Mouse (Mus musculus) adrenal gland, adult 8-10 months (tissue): ENCODE results near the gene Lrrtm1. TPM values are rescaled to one million over a fixed set of nuclear protein-coding genes. Genes with fewer than 3 reads are reported as not detected.
A peak's percentile ranks its signal among the peaks of the same experiment; 100 is the strongest.

ENCODE experiments used
- DNase-seq: peaks from one replicate; pipeline ENCODE4 v3.0.0; 2022
- total RNA-seq, 4 experiments: library from RNA; stranded (reverse); gene quantifications; 2 replicates each; pipeline ENCODE4 v1.2.4; 2022

The Lrrtm1 gene
- under 1 TPM; 0.48 to 0.77 (median 0.58) TPM for total RNA-seq

DNA sequence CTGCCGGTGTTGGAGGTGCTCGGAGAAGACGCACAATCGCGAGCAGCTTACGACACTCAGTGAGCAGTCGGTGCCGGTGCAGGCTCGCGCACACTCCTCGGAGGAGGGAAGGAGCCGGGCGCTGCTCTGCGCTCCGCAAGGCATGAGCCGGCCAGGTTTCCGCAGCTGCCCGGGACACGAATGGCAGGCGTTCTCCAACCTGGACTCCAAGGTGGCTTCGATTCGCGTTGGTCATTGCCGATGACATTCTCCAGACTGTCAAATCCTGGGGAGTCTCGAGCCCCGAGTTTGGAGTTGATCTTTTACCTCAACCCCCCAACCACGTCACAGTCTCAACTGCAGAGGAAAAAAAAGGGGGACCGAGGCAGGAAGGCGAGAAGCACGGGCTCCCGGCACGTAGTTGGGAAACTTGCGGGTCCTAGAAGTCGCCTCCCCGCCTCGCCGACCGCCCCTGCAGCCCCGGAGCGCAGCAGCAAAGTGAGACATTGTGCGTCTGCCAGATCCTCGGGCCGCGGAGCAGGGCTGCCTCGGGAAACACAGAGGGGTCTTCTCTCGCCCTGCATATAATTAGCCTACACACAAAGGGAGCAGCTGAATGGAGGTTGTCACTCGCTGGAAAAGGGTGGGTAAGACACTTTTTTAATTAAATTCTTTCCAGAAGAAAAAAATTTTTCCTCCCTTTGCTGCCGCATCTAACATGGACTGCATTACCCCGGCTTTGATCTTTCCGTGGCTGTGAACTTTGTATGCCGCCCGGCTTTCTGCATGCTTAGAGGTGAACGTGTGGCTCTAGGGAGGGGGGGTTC is at the start of gene Lrrtm1:
TSS of gene Lrrtm1 (plus strand) at position 89 of the 806 bp plus-strand sequence.
- no peak for DNase-seq

GRCm38 (mm10) chr6:77196650-77197049 is 45.8 kb upstream of the Lrrtm1 start:
- DNase-seq, result no peak

- no peak for DNase-seq
These were observed 43.1 kb upstream of the Lrrtm1 start for GRCm38 (mm10) chr6:77199375-77199774.

GRCm38 (mm10) chr6:77209183-77209582 is 33.3 kb upstream of the Lrrtm1 start:
- no peak for DNase-seq

DNA sequence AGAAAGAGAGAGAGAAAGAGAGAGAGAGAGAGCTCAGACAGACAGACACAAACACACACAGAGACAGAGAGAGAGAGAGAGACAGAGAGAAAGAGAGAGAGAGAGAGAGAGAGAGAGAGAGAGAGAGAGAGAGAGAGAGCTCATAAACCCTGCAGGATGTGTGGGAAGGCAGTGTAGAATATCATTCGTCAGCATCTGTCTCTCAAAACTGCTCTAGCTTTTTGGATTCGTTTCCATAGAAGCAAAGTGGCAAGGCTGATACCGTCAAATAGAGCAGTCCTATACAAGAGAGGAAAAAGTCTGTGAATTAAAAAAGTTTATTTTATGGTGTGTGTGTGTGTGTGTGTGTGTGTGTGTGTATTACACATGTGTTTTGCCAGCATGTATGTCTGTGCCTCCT is 32.6 kb upstream of the Lrrtm1 start:
- no peak for DNase-seq

DNA sequence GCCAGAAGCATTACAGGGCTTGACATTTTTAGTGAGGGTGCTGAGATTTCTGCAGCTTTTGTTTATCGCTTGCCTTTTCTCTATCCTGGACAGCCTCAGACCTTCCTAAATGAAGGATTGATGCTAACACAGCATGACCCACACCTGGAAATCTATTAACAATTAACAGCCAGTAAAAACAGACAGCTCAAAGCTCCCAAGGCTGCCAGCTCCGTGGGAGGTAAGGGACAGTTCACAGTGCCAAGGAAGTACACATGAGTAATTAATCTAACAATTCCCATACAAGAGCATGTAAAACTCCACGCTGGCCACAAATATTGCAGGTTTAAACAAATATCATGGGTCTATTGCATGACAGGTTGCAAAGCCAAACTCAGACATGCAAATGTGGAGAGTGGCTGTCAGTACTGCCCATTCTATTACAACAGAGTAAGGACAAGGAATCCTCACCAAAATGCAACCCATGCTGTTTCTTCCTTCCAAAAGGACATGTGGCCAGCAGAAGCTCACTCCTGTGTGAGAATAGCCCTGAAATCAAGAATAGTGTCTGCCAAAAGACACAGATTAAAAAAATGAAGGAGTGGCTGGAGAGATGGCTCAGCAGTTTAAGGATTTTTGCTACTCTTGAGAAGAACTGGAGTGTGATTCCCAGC is 28.6 kb upstream of the Lrrtm1 start:
- DNase-seq, result no peak

GRCm38 (mm10) chr6:77215322-77215721 is 27.2 kb upstream of the Lrrtm1 start:
- DNase-seq, result no peak

- no peak for DNase-seq
These were observed 23.6 kb upstream of the Lrrtm1 start for GRCm38 (mm10) chr6:77218875-77219274.

DNA sequence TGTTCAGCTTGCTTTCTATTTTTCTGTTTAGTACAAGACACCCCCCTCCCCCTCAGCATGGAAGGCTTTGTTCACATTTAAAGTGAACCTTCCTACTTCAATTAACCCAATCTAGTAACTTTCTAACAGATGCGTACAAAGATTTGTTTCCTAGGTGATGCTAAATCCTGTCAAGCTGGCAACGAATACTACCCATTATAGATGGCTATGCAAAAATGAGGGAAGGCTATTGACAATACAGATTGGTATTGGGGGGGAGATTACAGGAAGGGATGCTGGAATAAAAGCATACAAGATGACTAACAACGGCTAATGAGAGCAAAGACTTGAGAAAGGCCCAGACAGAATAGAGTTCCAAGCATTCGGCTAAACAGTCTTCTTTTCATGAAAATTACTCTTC is 21.7 kb upstream of the Lrrtm1 start:
- no peak for DNase-seq

- peak; percentile 14 for DNase-seq
These were observed 19.4 kb upstream of the Lrrtm1 start for GRCm38 (mm10) chr6:77222849-77223638.

DNA sequence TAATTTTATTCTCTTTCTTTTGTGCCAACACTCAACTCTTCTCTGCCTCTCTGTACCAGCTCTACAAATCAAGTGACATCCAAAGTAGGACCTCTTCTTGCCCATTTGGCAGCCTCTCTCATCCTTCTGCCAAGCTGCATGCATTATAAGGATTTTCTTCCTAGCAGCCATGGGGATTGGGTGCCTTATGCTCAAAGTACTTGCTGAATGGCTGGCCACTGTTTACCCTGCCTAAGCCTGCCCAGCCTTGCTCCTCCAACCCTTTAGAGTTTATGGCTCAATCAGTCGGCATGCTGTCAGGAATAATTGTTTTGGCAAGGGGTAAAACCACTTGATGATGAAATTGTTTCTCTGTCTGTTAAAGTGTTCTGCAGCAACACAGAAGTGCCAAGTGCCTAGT is 2.1 kb upstream of the Lrrtm1 start:
- DNase-seq, result peak; percentile 14

- DNase-seq, result no peak
These were observed 1.2 kb downstream of the Lrrtm1 start for GRCm38 (mm10) chr6:77243541-77244231.

- no peak for DNase-seq
These were observed 11.0 kb downstream of the Lrrtm1 start for GRCm38 (mm10) chr6:77253480-77253879.

DNA sequence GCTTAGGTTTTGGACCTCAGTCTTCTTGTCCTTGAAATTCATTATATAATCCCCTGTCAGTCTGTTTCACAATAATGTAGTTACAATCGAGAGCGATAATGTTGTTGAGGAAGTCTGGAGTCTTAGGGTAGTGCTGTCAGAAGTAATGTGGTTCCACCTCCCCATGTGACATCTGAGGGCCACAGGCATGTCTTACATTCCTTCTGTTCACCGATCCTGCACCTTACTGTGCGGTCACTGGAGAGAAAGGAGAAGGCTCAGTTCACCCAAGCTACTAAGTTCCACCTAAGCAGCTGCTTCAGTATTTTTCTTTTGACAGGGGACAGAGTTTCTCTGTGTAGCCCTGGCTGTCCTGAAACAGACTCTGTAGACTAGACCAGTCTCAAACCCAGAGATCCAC is 13.9 kb downstream of the Lrrtm1 start:
- no peak for DNase-seq

- DNase-seq, result no peak
These were observed 15.0 kb downstream of the Lrrtm1 start for GRCm38 (mm10) chr6:77257358-77258105.

- DNase-seq, result no peak
These were observed 22.7 kb downstream of the Lrrtm1 start for GRCm38 (mm10) chr6:77265163-77265562.

GRCm38 (mm10) chr6:77278794-77279193 is 36.3 kb downstream of the Lrrtm1 start:
- DNase-seq, result no peak

- DNase-seq, result no peak
These were observed 43.8 kb downstream of the Lrrtm1 start for GRCm38 (mm10) chr6:77286317-77286716.

DNA sequence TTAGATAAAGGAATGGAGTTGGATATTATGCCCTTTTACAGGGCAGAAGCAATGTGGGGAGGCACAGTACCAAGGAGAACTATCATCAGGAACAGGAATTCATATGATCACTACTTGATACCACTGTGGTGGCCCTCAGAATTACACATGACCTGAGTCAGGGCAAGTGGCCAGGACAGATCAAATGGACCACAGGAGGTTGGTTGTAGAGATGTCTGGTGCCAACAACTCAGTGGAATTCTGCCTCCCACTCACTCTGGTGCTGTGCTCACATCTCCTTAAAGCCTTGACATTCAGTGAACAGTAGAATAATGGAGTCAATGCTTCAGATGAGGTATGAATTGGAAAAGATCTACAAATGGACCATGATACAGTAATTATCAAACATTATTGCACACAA is 45.9 kb downstream of the Lrrtm1 start:
- DNase-seq, result no peak

- DNase-seq, result no peak
These were observed 48.9 kb downstream of the Lrrtm1 start for GRCm38 (mm10) chr6:77291415-77291814.

- DNase-seq, result no peak
These were observed 58.8 kb downstream of the Lrrtm1 start for GRCm38 (mm10) chr6:77301305-77301704.

DNA sequence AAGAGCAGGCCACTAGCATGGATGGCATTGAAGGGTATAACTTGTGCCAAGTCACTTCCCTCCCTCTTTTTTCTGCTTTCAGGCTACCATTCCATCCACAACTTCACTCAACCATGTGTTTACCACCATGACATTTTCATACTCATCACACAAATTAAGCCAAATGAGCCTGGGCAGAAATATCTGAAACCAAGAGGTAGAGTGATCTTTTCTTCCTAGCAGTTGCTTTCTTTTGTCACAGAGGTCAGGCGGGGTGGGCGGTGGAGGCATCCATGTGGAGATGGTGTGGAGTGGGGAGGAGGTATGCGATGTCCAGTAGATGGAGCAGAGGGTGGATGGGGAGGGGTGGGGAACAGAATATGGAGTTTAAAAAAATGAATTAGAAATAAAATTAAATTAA is 64.3 kb downstream of the Lrrtm1 start:
- DNase-seq, result no peak
